Mouse (Mus musculus) embryo, embryonic 9.5 days (tissue): ENCODE measurements at regions not wholly inside any gene's neighbourhood (a gene's known extent, or its start where the extent isn't known, plus 50 kb on each side); places are given as distances from the start of the nearest gene placed in this dataset.

Source experiments
- DNase-seq: peaks from one replicate; pipeline ENCODE4 v3.0.0-alpha.2; 2017; ENCODE audit errors: extremely low spot score

GRCm38 (mm10) chr14:24769451-24769850 lies 282.5 kb downstream of the Rps24 start:
- no peak for DNase-seq

- peak; percentile 66 for DNase-seq
These were observed 283.4 kb downstream of the Rps24 start for GRCm38 (mm10) chr14:24770015-24770977.

GRCm38 (mm10) chr14:24771663-24772062 lies 284.7 kb downstream of the Rps24 start:
- no peak for DNase-seq

GRCm38 (mm10) chr14:24772129-24772528 lies 285.2 kb downstream of the Rps24 start:
- no peak for DNase-seq

- peak; percentile 92 for DNase-seq
These were observed 292.1 kb downstream of the Rps24 start for GRCm38 (mm10) chr14:24778748-24779630.

- DNase-seq: no peak
These were observed 294.7 kb downstream of the Rps24 start for GRCm38 (mm10) chr14:24781674-24782073.

- DNase-seq: no peak
These were observed 297.0 kb downstream of the Rps24 start for GRCm38 (mm10) chr14:24783889-24784288.

GRCm38 (mm10) chr14:24785452-24785851 lies 298.5 kb downstream of the Rps24 start:
- DNase-seq: no peak

GRCm38 (mm10) chr14:24793375-24794285 lies 306.7 kb downstream of the Rps24 start:
- no peak for DNase-seq

- DNase-seq: no peak
These were observed 307.5 kb downstream of the Rps24 start for GRCm38 (mm10) chr14:24794359-24794845.

- DNase-seq: no peak
These were observed 310.6 kb downstream of the Rps24 start for GRCm38 (mm10) chr14:24797494-24797893.

GRCm38 (mm10) chr14:24798066-24798465 lies 311.1 kb downstream of the Rps24 start:
- no peak for DNase-seq

GRCm38 (mm10) chr14:24803001-24803655 lies 316.2 kb downstream of the Rps24 start:
- no peak for DNase-seq

GRCm38 (mm10) chr14:24807061-24807460 lies 320.1 kb downstream of the Rps24 start:
- peak; percentile 73 for DNase-seq

- DNase-seq: no peak
These were observed 336.1 kb downstream of the Rps24 start for GRCm38 (mm10) chr14:24822876-24823567.

GRCm38 (mm10) chr14:24824351-24824750 lies 337.4 kb downstream of the Rps24 start:
- DNase-seq: no peak

GRCm38 (mm10) chr14:24825722-24826386 lies 338.9 kb downstream of the Rps24 start:
- DNase-seq: peak; percentile 62

GRCm38 (mm10) chr14:24826471-24827337 lies 339.8 kb downstream of the Rps24 start:
- DNase-seq: peak; percentile 66
